Mouse (Mus musculus) hindbrain, embryonic 10.5 days (tissue): ENCODE data around the gene Slc26a1. TPM values are rescaled to one million over a fixed set of nuclear protein-coding genes. Genes with fewer than 3 reads are reported as not detected.

ENCODE experiments used
- DNase-seq: peaks from one replicate; pipeline ENCODE4 v3.0.0-alpha.2; 2017; ENCODE audit warnings: low spot score
- H3K27ac ChIP-seq: fragments of 300-500 bp; sonication (generic); 2 replicates; pipeline ENCODE4 v1.5.1; 2016; ENCODE audit warnings: mild to moderate bottlenecking, moderate library complexity
- H3K27me3 ChIP-seq: fragments of 300-500 bp; sonication (generic); 2 replicates; pipeline ENCODE4 v1.6.1; 2016; ENCODE audit warnings: mild to moderate bottlenecking; ENCODE audit not compliant: poor library complexity, insufficient read depth, severe bottlenecking
- H3K36me3 ChIP-seq: fragments of 300-500 bp; sonication (generic); 2 replicates; pipeline ENCODE4 v1.6.1; 2016; ENCODE audit warnings: mild to moderate bottlenecking, moderate library complexity
- H3K4me1 ChIP-seq: fragments of 300-500 bp; sonication (generic); replicated peaks from 2 replicates; pipeline ENCODE4 v1.6.1; 2016; ENCODE audit warnings: mild to moderate bottlenecking
- H3K4me3 ChIP-seq: fragments of 300-500 bp; sonication (generic); 2 replicates; pipeline ENCODE4 v1.5.1; 2016; ENCODE audit warnings: mild to moderate bottlenecking, moderate library complexity
- H3K9me3 ChIP-seq: fragments of 300-500 bp; sonication (generic); 2 replicates; pipeline ENCODE4 v1.6.1; 2016; ENCODE audit warnings: mild to moderate bottlenecking, moderate library complexity
- WGBS: fragments of 180-500 bp; shearing (Covaris S2); methylation state at CpG from one replicate; pipeline ENCODE4 v1.1.7; 2016; 5-methylcytosine and 5-hydroxymethylcytosine counted together
- polyA plus RNA-seq: library from polyadenylated mRNA; unstranded; fragments of >200 nt; fragmentation: Nextera tagmentation; extraction: Ambion mirVana; gene quantifications from 2 replicates; pipeline ENCODE4 v1.2.1, GENCODE M21; 2016

Gene Slc26a1
- polyA plus RNA-seq, 1 experiment from 2014 or later: 0.99 TPM

GRCm38 (mm10) chr5:108679909-108680308 lies 4.5 kb upstream of the Slc26a1 start:
- Histone ChIP-seq H3K36me3 (no peaks in the 10 kb centered on the region), H3K9me3 (no peaks in the 10 kb centered on the region), H3K4me1 (peaks cover 16% of the 10 kb centered on the region), H3K27me3 (no peaks in the 10 kb centered on the region), H3K4me3 (no peak overlapping the region), H3K27ac (no peak overlapping the region)
- DNase-seq: no peak
- WGBS: 58% methylated on average over 3 of the region's 3 CpGs

- no peaks in the 10 kb centered on the region for H3K27me3 ChIP-seq
- H3K4me1 ChIP-seq: peaks cover 16% of the 10 kb centered on the region
- H3K4me3 ChIP-seq: no peak overlapping the region
- H3K36me3 ChIP-seq: peaks cover 4% of the 10 kb centered on the region; the same call in 1 of the 2 replicates
- H3K27ac ChIP-seq: no peak overlapping the region
- no peaks in the 10 kb centered on the region for H3K9me3 ChIP-seq
- DNase-seq: no peak
- 88% methylated on average over 6 of the region's 6 CpGs for WGBS
Measured at GRCm38 (mm10) chr5:108678296-108678854, 3.0 kb upstream of the Slc26a1 start.

- Histone ChIP-seq H3K4me3 (peak overlapping the region; percentile 53), H3K9me3 (no peaks in the 10 kb centered on the region), H3K36me3 (peaks cover 8% of the 10 kb centered on the region; the same call in 1 of the 2 replicates), H3K27me3 (no peaks in the 10 kb centered on the region), H3K4me1 (peaks cover 16% of the 10 kb centered on the region), H3K27ac (peak overlapping the region; percentile 85)
- DNase-seq: peak; percentile 81
- WGBS: 3% methylated on average over 25 of the region's 25 CpGs
Measured at GRCm38 (mm10) chr5:108677605-108678295, 2.4 kb upstream of the Slc26a1 start.

GRCm38 (mm10) chr5:108676772-108677498 lies 1.6 kb upstream of the Slc26a1 start:
- DNase-seq: no peak

GRCm38 (mm10) chr5:108674624-108675023 lies 745 bp downstream of the Slc26a1 start:
- H3K36me3 ChIP-seq: peaks cover 22% of the 10 kb centered on the region
- 93% methylated on average over 2 of the region's 2 CpGs for WGBS
- H3K4me3 ChIP-seq: no peak overlapping the region
- no peaks in the 10 kb centered on the region for H3K9me3 ChIP-seq
- peaks cover 26% of the 10 kb centered on the region for H3K4me1 ChIP-seq
- no peak for DNase-seq
- no peaks in the 10 kb centered on the region for H3K27me3 ChIP-seq
- no peak overlapping the region for H3K27ac ChIP-seq

More at GRCm38 (mm10) chr5:108676772-108677498, 1.6 kb upstream of the Slc26a1 start:
- Histone ChIP-seq H3K4me3 (peak overlapping the region; percentile 53), H3K36me3 (peaks cover 16% of the 10 kb centered on the region), H3K9me3 (no peaks in the 10 kb centered on the region), H3K27me3 (no peaks in the 10 kb centered on the region), H3K4me1 (peaks cover 16% of the 10 kb centered on the region), H3K27ac (peak overlapping the region; percentile 85)
- WGBS: 11% methylated on average over 5 of the region's 5 CpGs

- Histone ChIP-seq H3K4me3 (no peak overlapping the region), H3K27me3 (no peaks in the 10 kb centered on the region), H3K36me3 (peaks cover 22% of the 10 kb centered on the region), H3K27ac (no peak overlapping the region), H3K4me1 (peaks cover 25% of the 10 kb centered on the region), H3K9me3 (no peaks in the 10 kb centered on the region)
- 92% methylated on average over 12 of the region's 12 CpGs for WGBS
- DNase-seq: no peak
Measured at GRCm38 (mm10) chr5:108671757-108672156, 3.6 kb downstream of the Slc26a1 start.

- H3K4me3 ChIP-seq: no peak overlapping the region
- no peaks in the 10 kb centered on the region for H3K27me3 ChIP-seq
- peak; percentile 31 for DNase-seq
- H3K27ac ChIP-seq: no peak overlapping the region
- H3K4me1 ChIP-seq: peaks cover 21% of the 10 kb centered on the region
- H3K9me3 ChIP-seq: no peaks in the 10 kb centered on the region
- peaks cover 22% of the 10 kb centered on the region for H3K36me3 ChIP-seq
Measured at GRCm38 (mm10) chr5:108670785-108671184, 4.6 kb downstream of the Slc26a1 start.

- H3K36me3 ChIP-seq: peaks cover 22% of the 10 kb centered on the region
- H3K4me1 ChIP-seq: peaks cover 21% of the 10 kb centered on the region
- peak overlapping the region; percentile 68; the same call in 1 of the 2 replicates for H3K4me3 ChIP-seq
- peak overlapping the region; percentile 94; the same call in 1 of the 2 replicates for H3K27ac ChIP-seq
- no peaks in the 10 kb centered on the region for H3K27me3 ChIP-seq
- H3K9me3 ChIP-seq: no peaks in the 10 kb centered on the region
- DNase-seq: no peak
- 83% methylated on average over 9 of the region's 9 CpGs for WGBS
Measured at GRCm38 (mm10) chr5:108669986-108670385, 5.4 kb downstream of the Slc26a1 start.

GRCm38 (mm10) chr5:108668977-108669936 lies 6.1 kb downstream of the Slc26a1 start, which contains the start of gene Dgkq:
Gene Dgkq, minus strand, starts transcription at chr5:108669672.
- 8% methylated on average over 43 of the region's 43 CpGs for WGBS
- no peaks in the 10 kb centered on the region for H3K9me3 ChIP-seq
- H3K4me1 ChIP-seq: peaks cover 21% of the 10 kb centered on the region
- H3K4me3 ChIP-seq: peak within 1 kb of the TSS; percentile 68
- H3K36me3 ChIP-seq: peaks cover 22% of the 10 kb centered on the region
- peak within 1 kb of the TSS; percentile 94 for H3K27ac ChIP-seq
- 0 out of 2 replicates have a peak, but pooled peaks cover 4% of the 10 kb centered on the region for H3K27me3 ChIP-seq
- DNase-seq: peak; percentile 85

GRCm38 (mm10) chr5:108668387-108668932 lies 6.9 kb downstream of the Slc26a1 start:
- Histone ChIP-seq H3K36me3 (peaks cover 18% of the 10 kb centered on the region), H3K9me3 (no peaks in the 10 kb centered on the region), H3K4me3 (peak overlapping the region; percentile 68), H3K27me3 (0 out of 2 replicates have a peak, but pooled peaks cover 4% of the 10 kb centered on the region), H3K27ac (peak overlapping the region; percentile 94), H3K4me1 (peaks cover 21% of the 10 kb centered on the region)
- 16% methylated on average over 3 of the region's 3 CpGs for WGBS
- DNase-seq: no peak

GRCm38 (mm10) chr5:108667370-108667769 lies 8.0 kb downstream of the Slc26a1 start:
- Histone ChIP-seq H3K27me3 (peaks cover 9% of the 10 kb centered on the region; the same call in 1 of the 2 replicates), H3K4me1 (peaks cover 21% of the 10 kb centered on the region), H3K36me3 (peaks cover 11% of the 10 kb centered on the region), H3K27ac (no peak overlapping the region), H3K9me3 (no peaks in the 10 kb centered on the region), H3K4me3 (no peak overlapping the region)
- no peak for DNase-seq
- WGBS: 80% methylated on average over 2 of the region's 2 CpGs

- H3K27ac ChIP-seq: no peak overlapping the region
- no peak overlapping the region for H3K4me3 ChIP-seq
- H3K36me3 ChIP-seq: no peaks in the 10 kb centered on the region
- H3K9me3 ChIP-seq: no peaks in the 10 kb centered on the region
- WGBS: 46% methylated on average over 3 of the region's 3 CpGs
- H3K4me1 ChIP-seq: peaks cover 24% of the 10 kb centered on the region
- DNase-seq: no peak
- peaks cover 9% of the 10 kb centered on the region; the same call in 1 of the 2 replicates for H3K27me3 ChIP-seq
Measured at GRCm38 (mm10) chr5:108665066-108665465, 10.3 kb downstream of the Slc26a1 start.
